Mouse (Mus musculus) megakaryocyte, embryonic 14.5 days (primary cell): ENCODE results near the gene Sdr42e1. TPM values are rescaled to one million over a fixed set of nuclear protein-coding genes. Genes with fewer than 3 reads are reported as not detected.
A peak's percentile ranks its signal among the peaks of the same experiment; 100 is the strongest.

ENCODE experiments used
- H3K27me3 ChIP-seq: replicated peaks from 2 replicates; pipeline ENCODE3; 2012; ENCODE audit warnings: inconsistent platforms
- H3K36me3 ChIP-seq: replicated peaks from 2 replicates; pipeline ENCODE3; 2012; ENCODE audit warnings: low read length, inconsistent platforms, mixed read lengths
- H3K4me1 ChIP-seq: 2 replicates; pipeline ENCODE4 v1.6.1; 2012; ENCODE audit warnings: inconsistent platforms
- H3K4me3 ChIP-seq: replicated peaks from 2 replicates; pipeline ENCODE3; 2012; ENCODE audit warnings: moderate library complexity, mild to moderate bottlenecking, inconsistent platforms
- H3K9me3 ChIP-seq: 2 replicates; pipeline ENCODE4 v1.6.1; 2012; ENCODE audit warnings: inconsistent platforms
- FLI1 ChIP-seq: IDR thresholded peaks from 2 replicates; pipeline ENCODE4 v1.6.1; 2012; ENCODE audit warnings: low read length, inconsistent platforms, mixed read lengths
- GATA1 ChIP-seq: IDR thresholded peaks from 3 replicates; pipeline ENCODE4 v1.6.1; 2012; ENCODE audit warnings: mixed read lengths, low read length, inconsistent platforms, borderline replicate concordance
- polyA plus RNA-seq: library from polyadenylated mRNA; stranded (reverse); fragments of >175 nt; gene quantifications from 2 replicates; pipeline ENCODE4 v1.2.3, GENCODE M21; 2012; ENCODE audit warnings: low replicate concordance; ENCODE audit not compliant: insufficient read depth

Gene Sdr42e1
- 0.89 TPM in 1 of 2 replicates, not detected in the other for polyA plus RNA-seq

DNA sequence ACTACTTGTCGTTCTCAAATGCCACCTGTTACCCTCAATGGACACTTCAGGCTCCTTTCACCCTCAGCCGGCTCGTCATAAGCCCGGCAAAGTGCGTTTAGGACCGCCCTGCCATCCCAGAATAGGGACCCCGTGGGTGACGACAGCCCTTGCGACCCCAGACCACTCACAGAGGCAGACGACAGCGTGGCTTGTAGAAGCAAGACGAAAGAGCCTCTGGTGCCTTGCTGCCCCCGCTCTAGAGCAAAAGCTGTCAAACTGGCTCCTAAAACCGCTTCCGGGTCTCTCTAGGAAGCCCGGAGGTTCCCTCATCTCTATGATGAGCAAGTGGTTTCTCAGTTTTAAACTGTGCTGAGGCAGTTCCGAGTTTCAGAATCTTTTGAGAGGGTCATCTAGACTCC, at the start of gene Sdr42e1:
Sdr42e1 (minus strand) TSS at position 260 of the 401 bp plus-strand sequence.
- peaks cover 24% of the 10 kb centered on the region for H3K4me1 ChIP-seq
- H3K36me3 ChIP-seq: no peaks in the 10 kb centered on the region
- H3K27me3 ChIP-seq: peaks cover 11% of the 10 kb centered on the region
- peak within 1 kb of the TSS; percentile 95 for H3K4me3 ChIP-seq
- TF ChIP-seq FLI1: no peak
- TF ChIP-seq GATA1: no peak
- no peaks in the 10 kb centered on the region for H3K9me3 ChIP-seq

- Histone ChIP-seq H3K4me3 (no peak overlapping the region), H3K4me1 (no peaks in the 10 kb centered on the region), H3K36me3 (no peaks in the 10 kb centered on the region), H3K27me3 (no peaks in the 10 kb centered on the region), H3K9me3 (peaks cover 63% of the 10 kb centered on the region)
- TF ChIP-seq GATA1 (no peak), FLI1 (no peak)
Observed at GRCm38 (mm10) chr8:117718152-117718860, 44.8 kb upstream of the Sdr42e1 start.

GRCm38 (mm10) chr8:117715896-117716295, 42.4 kb upstream of the Sdr42e1 start:
- Histone ChIP-seq H3K36me3 (no peaks in the 10 kb centered on the region), H3K9me3 (peaks cover 56% of the 10 kb centered on the region), H3K27me3 (no peaks in the 10 kb centered on the region), H3K4me3 (no peak overlapping the region), H3K4me1 (no peaks in the 10 kb centered on the region)
- no peak for TF ChIP-seq FLI1
- TF ChIP-seq GATA1: no peak

- H3K27me3 ChIP-seq: no peaks in the 10 kb centered on the region
- H3K4me3 ChIP-seq: no peak overlapping the region
- H3K36me3 ChIP-seq: no peaks in the 10 kb centered on the region
- no peaks in the 10 kb centered on the region for H3K4me1 ChIP-seq
- peaks cover 52% of the 10 kb centered on the region for H3K9me3 ChIP-seq
- TF ChIP-seq FLI1 (no peak), GATA1 (no peak)
Observed at GRCm38 (mm10) chr8:117714604-117715003, 41.1 kb upstream of the Sdr42e1 start.

DNA sequence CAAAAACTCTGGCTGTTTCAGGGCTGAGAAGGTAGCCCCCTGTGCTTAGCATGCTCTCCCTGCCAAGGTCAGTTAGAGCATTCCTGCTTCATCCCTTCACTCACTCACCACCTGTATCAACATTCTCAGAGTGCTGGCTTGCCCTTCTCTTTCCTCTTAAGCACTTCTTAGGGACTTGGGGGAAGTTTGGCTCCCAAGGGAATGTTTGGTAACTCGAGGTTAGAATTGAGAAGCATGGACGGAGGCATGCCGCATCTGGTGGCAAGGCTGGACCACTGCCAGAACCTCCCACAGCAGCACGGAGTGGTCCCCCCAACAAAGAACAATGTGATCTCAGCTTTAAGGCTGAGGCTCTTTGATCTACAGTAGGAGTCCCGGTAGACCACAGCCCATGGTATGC, 38.7 kb upstream of the Sdr42e1 start:
- Histone ChIP-seq H3K4me1 (no peaks in the 10 kb centered on the region), H3K9me3 (peaks cover 42% of the 10 kb centered on the region), H3K36me3 (no peaks in the 10 kb centered on the region), H3K27me3 (no peaks in the 10 kb centered on the region), H3K4me3 (no peak overlapping the region)
- TF ChIP-seq GATA1 (no peak), FLI1 (no peak)

GRCm38 (mm10) chr8:117706141-117706540, 32.7 kb upstream of the Sdr42e1 start:
- H3K4me3 ChIP-seq: no peak overlapping the region
- H3K27me3 ChIP-seq: peaks cover 4% of the 10 kb centered on the region
- H3K36me3 ChIP-seq: no peaks in the 10 kb centered on the region
- peaks cover 3% of the 10 kb centered on the region; the same call in 1 of the 2 replicates for H3K4me1 ChIP-seq
- H3K9me3 ChIP-seq: no peaks in the 10 kb centered on the region
- TF ChIP-seq FLI1 (no peak), GATA1 (no peak)

DNA sequence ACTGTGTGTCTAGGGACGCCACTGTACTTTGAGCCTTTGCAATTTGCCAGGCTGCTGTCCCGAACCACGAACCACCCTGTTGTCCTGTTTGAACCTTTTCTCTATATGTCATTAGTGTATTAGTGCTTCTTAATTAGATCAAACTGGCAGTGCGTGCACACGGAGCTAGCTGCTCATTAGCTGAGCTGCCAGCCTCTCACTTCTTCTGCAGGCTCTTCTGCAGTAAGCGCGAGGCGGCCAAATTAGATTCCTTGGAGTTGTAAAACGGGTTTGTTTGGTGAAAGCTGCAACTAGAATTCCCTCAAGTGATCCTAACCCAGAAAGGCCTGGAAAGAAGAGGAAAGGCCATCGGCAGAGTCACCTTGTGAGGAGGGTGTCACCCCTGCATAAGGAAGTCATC, 29.2 kb upstream of the Sdr42e1 start:
- no peak for TF ChIP-seq GATA1
- TF ChIP-seq FLI1: no peak
- Histone ChIP-seq H3K4me1 (peaks cover 3% of the 10 kb centered on the region; the same call in 1 of the 2 replicates), H3K27me3 (peaks cover 4% of the 10 kb centered on the region), H3K4me3 (no peak overlapping the region), H3K36me3 (no peaks in the 10 kb centered on the region), H3K9me3 (peaks cover 12% of the 10 kb centered on the region)

GRCm38 (mm10) chr8:117701859-117702258, 28.4 kb upstream of the Sdr42e1 start, which contains the start of gene Hsd17b2:
TSS of gene Hsd17b2 (plus strand) at chr8:117701904.
- Histone ChIP-seq H3K9me3 (peaks cover 12% of the 10 kb centered on the region), H3K36me3 (no peaks in the 10 kb centered on the region), H3K27me3 (peaks cover 4% of the 10 kb centered on the region), H3K4me1 (peaks cover 3% of the 10 kb centered on the region; the same call in 1 of the 2 replicates), H3K4me3 (peak within 1 kb of the TSS; percentile 15)
- TF ChIP-seq GATA1 (no peak), FLI1 (no peak)

- Histone ChIP-seq H3K36me3 (no peaks in the 10 kb centered on the region), H3K27me3 (peaks cover 4% of the 10 kb centered on the region), H3K4me1 (peaks cover 3% of the 10 kb centered on the region; the same call in 1 of the 2 replicates), H3K9me3 (peaks cover 12% of the 10 kb centered on the region), H3K4me3 (no peak overlapping the region)
- TF ChIP-seq FLI1: no peak
- no peak for TF ChIP-seq GATA1
Observed at GRCm38 (mm10) chr8:117701246-117701645, 27.8 kb upstream of the Sdr42e1 start.

DNA sequence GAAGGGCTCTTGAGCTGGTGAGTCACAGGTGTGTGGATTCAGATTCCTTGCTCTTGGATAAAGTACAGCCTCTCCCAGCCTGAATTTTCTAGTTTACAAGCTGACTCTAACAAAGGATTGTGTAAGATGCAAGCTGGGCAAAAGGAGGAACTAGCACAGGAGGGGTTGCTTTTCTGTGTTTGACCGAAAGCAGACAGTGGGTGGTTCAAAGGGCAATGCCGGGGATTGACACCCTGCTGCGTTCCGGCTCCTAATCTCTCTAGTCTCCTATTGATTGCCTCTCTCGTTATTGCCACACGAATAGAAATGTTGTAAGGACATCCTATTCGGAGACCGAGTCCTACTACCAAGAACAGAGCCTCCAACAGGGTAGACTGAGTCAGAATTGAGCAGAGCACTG, 27.2 kb upstream of the Sdr42e1 start:
- TF ChIP-seq FLI1 (no peak), GATA1 (no peak)
- H3K36me3 ChIP-seq: no peaks in the 10 kb centered on the region
- H3K9me3 ChIP-seq: peaks cover 12% of the 10 kb centered on the region
- no peak overlapping the region for H3K4me3 ChIP-seq
- H3K4me1 ChIP-seq: no peaks in the 10 kb centered on the region
- peaks cover 4% of the 10 kb centered on the region for H3K27me3 ChIP-seq
